Mouse (Mus musculus) stomach, postnatal 0 days (tissue): ENCODE results near the gene Syce3. TPM values are rescaled to one million over a fixed set of nuclear protein-coding genes. Genes with fewer than 3 reads are reported as not detected.

Source experiments
- ATAC-seq: fragments of 200-750 bp; cut with Nextera tagmentation; 2 replicates; pipeline ENCODE4 v1.8.0; 2017; ENCODE audit not compliant: low FRiP score, low TSS enrichment
- DNase-seq: peaks from one replicate; pipeline ENCODE4 v3.0.0-alpha.2; 2016; ENCODE audit warnings: low spot score
- H3K27ac ChIP-seq: fragments of 300-500 bp; sonication (generic); replicated peaks from 2 replicates; pipeline ENCODE4 v1.5.1; 2014; ENCODE audit warnings: mild to moderate bottlenecking, control low read depth
- H3K27me3 ChIP-seq: fragments of 300-500 bp; sonication (generic); 2 replicates; pipeline ENCODE4 v1.6.1; 2014; ENCODE audit warnings: low read length; ENCODE audit not compliant: control insufficient read depth, insufficient read depth
- H3K36me3 ChIP-seq: fragments of 300-500 bp; sonication (generic); 2 replicates; pipeline ENCODE4 v1.6.1; 2014; ENCODE audit warnings: low read length, mixed read lengths; ENCODE audit not compliant: control insufficient read depth, insufficient read depth
- H3K4me1 ChIP-seq: fragments of 300-500 bp; sonication (generic); replicated peaks from 2 replicates; pipeline ENCODE4 v1.6.1; 2014; ENCODE audit warnings: antibody characterized with exemption; ENCODE audit not compliant: control insufficient read depth, insufficient read depth
- H3K4me2 ChIP-seq: fragments of 300-500 bp; sonication (generic); replicated peaks from 2 replicates; pipeline ENCODE4 v1.6.1; 2014; ENCODE audit warnings: low read depth, mild to moderate bottlenecking, control low read depth, moderate library complexity
- H3K4me3 ChIP-seq: fragments of 300-500 bp; sonication (generic); 2 replicates; pipeline ENCODE4 v1.5.1; 2014; ENCODE audit warnings: low read depth, low read length, control low read depth
- H3K9ac ChIP-seq: fragments of 300-500 bp; sonication (generic); 2 replicates; pipeline ENCODE4 v1.6.1; 2014; ENCODE audit warnings: mild to moderate bottlenecking, low read length, control low read depth, mixed read lengths
- H3K9me3 ChIP-seq: fragments of 300-500 bp; sonication (generic); 2 replicates; pipeline ENCODE4 v1.6.1; 2016; ENCODE audit warnings: low read length; ENCODE audit not compliant: control insufficient read depth
- CTCF ChIP-seq: IDR thresholded peaks from 2 replicates; pipeline ENCODE4 v1.5.1; 2016; ENCODE audit warnings: antibody characterized with exemption, low read depth, mild to moderate bottlenecking, moderate library complexity
- EP300 ChIP-seq: optimal IDR thresholded peaks from 2 replicates; pipeline ENCODE3; 2016; ENCODE audit warnings: antibody characterized with exemption
- WGBS: fragments of 180-500 bp; shearing (Covaris S2); extraction: QIAGEN DNeasy Blood & Tissue Kit; methylation state at CpG from one replicate; pipeline ENCODE4 v1.1.7; 2014; 5-methylcytosine and 5-hydroxymethylcytosine counted together
- polyA plus RNA-seq: library from polyadenylated mRNA; unstranded; fragments of >200 nt; fragmentation: Nextera tagmentation; extraction: Ambion mirVana; gene quantifications from 2 replicates; pipeline ENCODE4 v1.2.1, GENCODE M21; 2015

Gene Syce3
- polyA plus RNA-seq, 1 experiment from 2014 or later: not detected

- H3K36me3 ChIP-seq: no peaks in the 10 kb centered on the region
- TF ChIP-seq CTCF (0 out of 2 replicates have a peak, but pooled peaks have one; percentile 9), EP300 (no peak)
- 0 out of 2 replicates have a peak, but pooled peaks cover 3% of the 10 kb centered on the region for H3K4me1 ChIP-seq
- DNase-seq (peak; percentile 82), ATAC-seq (peak; percentile 62)
- 6% methylated on average over 22 of the region's 24 CpGs for WGBS
- no peaks in the 10 kb centered on the region for H3K9me3 ChIP-seq
- no peak overlapping the region for H3K9ac ChIP-seq
- no peak overlapping the region for H3K27ac ChIP-seq
- H3K27me3 ChIP-seq: no peaks in the 10 kb centered on the region
- peak overlapping the region; percentile 55; the same call in 1 of the 2 replicates for H3K4me2 ChIP-seq
- H3K4me3 ChIP-seq: peak overlapping the region; percentile 33; the same call in 1 of the 2 replicates
Observed at GRCm38 (mm10) chr15:89452906-89453864, 42.9 kb upstream of the Syce3 start.

DNA sequence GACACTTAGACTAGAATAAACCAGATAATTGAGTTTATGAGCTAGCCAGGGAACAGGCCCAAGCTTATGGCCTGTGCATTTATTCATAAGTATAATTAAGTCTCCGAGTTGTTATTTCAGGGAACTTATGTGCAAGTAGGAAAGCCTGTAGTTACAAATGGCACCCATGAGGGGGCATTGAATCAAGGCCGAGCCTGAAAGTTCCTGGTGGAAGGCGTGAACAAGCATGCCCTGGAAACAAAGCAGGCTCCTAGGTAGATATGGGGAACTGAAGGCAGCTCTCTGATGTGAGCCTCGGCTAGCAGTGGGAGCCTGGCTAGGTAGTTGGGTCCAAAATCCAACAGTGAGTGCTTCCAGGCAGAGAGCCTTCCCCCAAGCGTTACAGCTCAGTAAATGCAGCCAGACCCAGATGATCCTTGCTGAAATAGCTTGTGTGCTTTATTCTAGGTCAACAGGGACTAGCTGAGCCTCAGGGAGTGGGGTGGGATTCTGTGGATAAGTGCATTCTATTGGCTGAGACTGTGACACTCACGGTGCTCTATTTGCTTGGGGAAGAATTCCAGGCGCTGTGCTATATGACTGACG lies 32.3 kb upstream of the Syce3 start:
- Histone ChIP-seq H3K4me1 (no peaks in the 10 kb centered on the region), H3K27ac (no peak overlapping the region), H3K9me3 (no peaks in the 10 kb centered on the region), H3K36me3 (no peaks in the 10 kb centered on the region), H3K27me3 (no peaks in the 10 kb centered on the region), H3K9ac (no peak overlapping the region), H3K4me2 (no peak overlapping the region), H3K4me3 (no peak overlapping the region)
- WGBS: 29% methylated on average over 8 of the region's 8 CpGs
- TF ChIP-seq EP300: no peak
- TF ChIP-seq CTCF: peak; percentile 58
- no peak for DNase-seq
- no peak; the same call in 1 of the 2 replicates for ATAC-seq

- Histone ChIP-seq H3K9ac (no peak overlapping the region), H3K27me3 (no peaks in the 10 kb centered on the region), H3K27ac (no peak overlapping the region), H3K9me3 (no peaks in the 10 kb centered on the region), H3K4me1 (no peaks in the 10 kb centered on the region), H3K36me3 (no peaks in the 10 kb centered on the region), H3K4me3 (no peak overlapping the region), H3K4me2 (no peak overlapping the region)
- 89% methylated on average over 5 of the region's 5 CpGs for WGBS
- no peak for ATAC-seq
- TF ChIP-seq EP300 (no peak), CTCF (no peak)
- DNase-seq: no peak
Observed at GRCm38 (mm10) chr15:89435878-89436277, 25.6 kb upstream of the Syce3 start.

- Histone ChIP-seq H3K9me3 (no peaks in the 10 kb centered on the region), H3K27ac (no peak overlapping the region)
- WGBS: 77% methylated on average over 3 of the region's 3 CpGs
Observed at GRCm38 (mm10) chr15:89434136-89434535, 23.8 kb upstream of the Syce3 start.

GRCm38 (mm10) chr15:89432946-89433345 lies 22.6 kb upstream of the Syce3 start:
- no peak overlapping the region for H3K9ac ChIP-seq
- H3K27ac ChIP-seq: no peak overlapping the region
- no peak for ATAC-seq
- WGBS: 78% methylated on average over 4 of the region's 4 CpGs
- DNase-seq: no peak
- TF ChIP-seq CTCF (no peak), EP300 (no peak)
- H3K27me3 ChIP-seq: no peaks in the 10 kb centered on the region
- no peak overlapping the region for H3K4me2 ChIP-seq
- H3K4me3 ChIP-seq: no peak overlapping the region
- no peaks in the 10 kb centered on the region for H3K4me1 ChIP-seq
- no peaks in the 10 kb centered on the region for H3K9me3 ChIP-seq
- H3K36me3 ChIP-seq: no peaks in the 10 kb centered on the region

More at GRCm38 (mm10) chr15:89434136-89434535, 23.8 kb upstream of the Syce3 start:
- TF ChIP-seq CTCF: no peak
- no peak for TF ChIP-seq EP300
- Histone ChIP-seq H3K9ac (no peak overlapping the region), H3K4me1 (no peaks in the 10 kb centered on the region), H3K36me3 (no peaks in the 10 kb centered on the region), H3K4me2 (no peak overlapping the region), H3K4me3 (no peak overlapping the region), H3K27me3 (no peaks in the 10 kb centered on the region)
- DNase-seq (no peak), ATAC-seq (no peak)

GRCm38 (mm10) chr15:89431806-89432205 lies 21.5 kb upstream of the Syce3 start:
- DNase-seq: no peak
- no peaks in the 10 kb centered on the region for H3K4me1 ChIP-seq
- no peak overlapping the region for H3K4me2 ChIP-seq
- H3K9ac ChIP-seq: no peak overlapping the region
- H3K27ac ChIP-seq: no peak overlapping the region
- no peak overlapping the region for H3K4me3 ChIP-seq
- ATAC-seq: no peak
- WGBS: 90% methylated on average over 6 of the region's 6 CpGs
- TF ChIP-seq CTCF: no peak
- TF ChIP-seq EP300: no peak
- H3K27me3 ChIP-seq: no peaks in the 10 kb centered on the region
- H3K9me3 ChIP-seq: no peaks in the 10 kb centered on the region
- no peaks in the 10 kb centered on the region for H3K36me3 ChIP-seq
